Mouse (Mus musculus) kidney, adult 2 months (tissue): ENCODE measurements at regions not wholly inside any gene's neighbourhood (a gene's known extent, or its start where the extent isn't known, plus 50 kb on each side); places are given as distances from the start of the nearest gene placed in this dataset.

Experiments used
- CTCF ChIP-seq: fragments of 200-500 bp; conservative IDR thresholded peaks from 2 replicates; pipeline ENCODE4 v1.5.1; 2011; ENCODE audit warnings: low read depth, mild to moderate bottlenecking, control low read depth, low read length, moderate library complexity, mixed read lengths; ENCODE audit not compliant: insufficient read depth, insufficient read length
- POLR2A ChIP-seq: fragments of 200-500 bp; IDR thresholded peaks from one replicate; pipeline ENCODE4 v1.6.1; 2011; ENCODE audit warnings: low read depth, low read length, control low read depth

DNA sequence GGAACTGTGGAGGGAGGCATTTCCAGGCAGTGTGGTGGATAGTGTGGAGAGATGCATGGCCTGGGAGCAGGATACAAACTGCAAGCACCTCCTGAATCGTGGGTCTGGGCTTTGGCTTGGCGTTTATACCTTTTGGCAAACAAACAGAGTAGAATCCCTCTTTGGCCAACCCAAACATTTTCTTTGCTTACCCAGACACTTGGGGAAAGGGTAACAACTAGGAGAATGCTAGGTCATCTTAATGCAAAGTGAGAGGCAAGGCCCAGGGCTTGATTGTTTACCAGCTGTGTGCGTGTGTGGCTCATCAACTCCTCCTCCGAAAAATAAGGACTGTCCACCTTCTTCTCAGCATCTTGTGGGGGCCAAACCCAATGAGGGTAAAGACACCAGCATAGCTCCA is 61.1 kb upstream of the Abca1 start:
- no peak for TF ChIP-seq CTCF
- TF ChIP-seq POLR2A, result no peak
